In genomic region chr13:95843411-95844026, GRCm38 (mm10) we compare ENCODE assay signal across 11 mouse cellular contexts. TPM values are rescaled to one million over a fixed set of nuclear protein-coding genes. Genes with fewer than 3 reads are reported as not detected.
DNase-seq lines count a peak whose midpoint lies in the region; ATAC-seq and TF ChIP-seq lines count a peak whose summit lies in the region.
"Had no signal": no experiment of that assay in that cellular context is flagged by ENCODE, and none has a peak within 500 bp of the region (broad histone marks: within the 10 kb centered on the region; RNA-seq: fewer than 3 reads in every experiment).

No protein-coding gene starts in this region.

- no peak for TF ChIP-seq CTCF in Patski (IDR thresholded peaks at IDR 0.05)

- CTCF ChIA-PET in Patski (lab: Charles Lee): no interaction called here

- in situ Hi-C loops in Patski (cut with MboI; ENCODE audit: low pct_unique_long_range_greater_than_20kb): no loop called here

- peak; percentile 32 for DNase-seq in layer of hippocampus, adult 9-11 months
- no peak for DNase-seq in layer of hippocampus, adult 8-10 months (ENCODE audit: low spot score in 2 of 2)
- peak; percentile 38 for DNase-seq in Patski (ENCODE audit: low read depth, low spot score)
- peak; percentile 66 for DNase-seq in adrenal gland, postnatal 25 days
- DNase-seq in lung, postnatal 25 days (ENCODE audit: low spot score): peak; percentile 73
- no peak for DNase-seq in cerebellum, adult 11 months
- DNase-seq: cerebellum, adult 8-10 months had no signal

- peak; percentile 76 for ATAC-seq in Patski
- no peak for ATAC-seq in activated CD4-positive, CD25-positive, alpha-beta regulatory T cell, adult 4 months

- no peaks in the 10 kb centered on the region for H3K27me3 ChIP-seq in Patski
- H3K27me3 ChIP-seq: embryonic facial prominence, embryonic 12.5 days; hindbrain, embryonic 13.5 days; limb, embryonic 12.5 days had no signal

- POLR2A ChIA-PET in Patski (lab: Charles Lee): no interaction called here

RNA-seq across cellular contexts. Expression of gene Iqgap2, which starts 48.2 kb away (rescaled TPM):
- total RNA-seq in layer of hippocampus, adult 8-10 months (2022): 10 to 100 TPM; 60.5 to 80.9 (median 72.5) TPM
- 0.08 TPM for polyA plus RNA-seq in Patski (2021)
- 147 and 157 TPM in 2 replicates for total RNA-seq in adrenal gland, postnatal 25 days (2021)
- polyA plus RNA-seq in activated CD4-positive, CD25-positive, alpha-beta regulatory T cell, adult 4 months (2017; shearing (Covaris generic)): 10 to 100 TPM; 16.6 to 17.1 TPM

Comparison
In these comparisons a context has a peak if more than half of its experiments do, and no peak if none do; other contexts are left out.
1. DNase-seq: peak in layer of hippocampus, adult 9-11 months (single experiment), Patski (single experiment), adrenal gland, postnatal 25 days (single experiment) and lung, postnatal 25 days (single experiment); none in layer of hippocampus, adult 8-10 months (0 of 2) and cerebellum, adult 11 months (single experiment).